Mouse (Mus musculus) bone marrow, adult 2 months (tissue): Measurements from ENCODE around the gene Zic3.

Source experiments
- CTCF ChIP-seq: fragments of 200-500 bp; IDR thresholded peaks from 2 replicates; pipeline ENCODE4 v1.5.1; 2011; ENCODE audit warnings: low read length, control low read depth; ENCODE audit not compliant: control insufficient read depth, insufficient read depth
- POLR2A ChIP-seq: fragments of 200-500 bp; IDR thresholded peaks from 2 replicates; pipeline ENCODE4 v1.6.1; 2011; ENCODE audit warnings: low read depth, mild to moderate bottlenecking, control low read depth, low read length, borderline replicate concordance; ENCODE audit not compliant: control insufficient read depth

GRCm38 (mm10) chrX:58031671-58032605 is 9.4 kb downstream of the Zic3 start:
- TF ChIP-seq CTCF (no peak), POLR2A (no peak)
